In the genomic region with DNA sequence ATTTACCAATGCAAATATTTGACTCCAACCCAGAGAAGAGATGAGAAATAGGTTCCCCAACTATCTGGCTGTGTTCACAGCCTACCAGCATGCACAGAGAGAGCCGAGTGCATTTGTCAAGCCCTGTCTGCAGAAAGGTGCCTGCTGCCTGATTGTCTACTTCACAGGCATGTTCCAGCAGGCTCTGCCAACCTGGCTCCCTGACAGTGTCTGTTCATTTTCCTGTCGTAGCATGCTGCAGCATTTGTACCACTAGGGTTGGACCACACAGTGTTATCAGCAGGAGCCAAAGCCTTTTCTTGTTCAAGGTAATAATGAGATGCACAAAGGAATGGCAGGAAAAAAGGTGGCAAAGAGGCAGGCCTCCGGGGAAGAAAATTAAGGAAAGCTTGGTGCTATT, we compare ENCODE assay signal across 10 mouse cellular contexts.
DNase-seq lines count a peak whose midpoint lies in the region; ATAC-seq and TF ChIP-seq lines count a peak whose summit lies in the region.
"Had no signal": no experiment of that assay in that cellular context is flagged by ENCODE, and none has a peak within 500 bp of the region (broad histone marks: within the 10 kb centered on the region; RNA-seq: fewer than 3 reads in every experiment).

No protein-coding gene starts in this region.

- peak; percentile 14 for DNase-seq in Muller cell, postnatal 12 days (ENCODE audit: inconsistent ontology term)
- peak; percentile 72 to 82 for DNase-seq in cerebellum, adult 18-20 months
- peak; percentile 79 for DNase-seq in forebrain, embryonic 14.5 days (ENCODE audit: low spot score)
- DNase-seq in limb, embryonic 10.5 days (ENCODE audit: low spot score), result peak; percentile 32
- no peak for DNase-seq in spleen, adult 12 weeks (ENCODE audit: low spot score)
- no peak for DNase-seq in B cell, adult 2 months
- no peak for DNase-seq in left cerebral cortex, adult 2 months (ENCODE audit: extremely low spot score in 1 of 2, low spot score in 2 of 2)
- no peak for DNase-seq in gastrocnemius, postnatal 4 days (ENCODE audit: low spot score in 2 of 2)
- DNase-seq: heart, adult 11 months had no signal

- 5% methylated on average over 3 of the region's 3 CpGs for WGBS in forebrain, embryonic 14.5 days
- WGBS in limb, embryonic 10.5 days, result 24% methylated on average over 3 of the region's 3 CpGs

- H3K4me1 ChIP-seq in forebrain, embryonic 14.5 days (ENCODE audit: control insufficient read depth, insufficient read depth, low read length), result no peaks in the 10 kb centered on the region; the same call in 1 of the 2 replicates
- peaks cover 11% of the 10 kb centered on the region for H3K4me1 ChIP-seq in limb, embryonic 10.5 days
- H3K4me1 ChIP-seq: lung, embryonic 15.5 days had no signal

- no peaks in the 10 kb centered on the region for H3K36me3 ChIP-seq in forebrain, embryonic 14.5 days (ENCODE audit: control insufficient read depth, insufficient read depth, low read length)
- H3K36me3 ChIP-seq in limb, embryonic 10.5 days, result no peaks in the 10 kb centered on the region
- H3K36me3 ChIP-seq: lung, embryonic 15.5 days had no signal

- TF ChIP-seq CTCF in left cerebral cortex, adult 2 months (IDR thresholded peaks at IDR 0.05), result no peak; the same call in 1 of the 2 replicates

- H3K9ac ChIP-seq in forebrain, embryonic 14.5 days (ENCODE audit: low read length), result no peak overlapping the region
- H3K9ac ChIP-seq: lung, embryonic 15.5 days had no signal

- no peaks in the 10 kb centered on the region for H3K27me3 ChIP-seq in forebrain, embryonic 14.5 days (replicated peaks; ENCODE audit: control insufficient read depth, insufficient read depth, low read length)
- no peaks in the 10 kb centered on the region for H3K27me3 ChIP-seq in limb, embryonic 10.5 days (ENCODE audit: low read depth, poor library complexity, severe bottlenecking)
- H3K27me3 ChIP-seq: lung, embryonic 15.5 days had no signal

- no peak overlapping the region for H3K4me2 ChIP-seq in forebrain, embryonic 14.5 days (ENCODE audit: low read length)
- H3K4me2 ChIP-seq: lung, embryonic 15.5 days had no signal

- no peak overlapping the region for H3K4me3 ChIP-seq in forebrain, embryonic 14.5 days (ENCODE audit: low read depth, low read length)
- no peak overlapping the region for H3K4me3 ChIP-seq in limb, embryonic 10.5 days
- no peak overlapping the region for H3K4me3 ChIP-seq in left cerebral cortex, adult 2 months
- H3K4me3 ChIP-seq: lung, embryonic 15.5 days had no signal

- peak overlapping the region; percentile 17; the same call in 1 of the 2 replicates for H3K27ac ChIP-seq in forebrain, embryonic 14.5 days (ENCODE audit: low read depth, low read length)
- H3K27ac ChIP-seq in limb, embryonic 10.5 days, result no peak overlapping the region
- H3K27ac ChIP-seq in left cerebral cortex, adult 2 months, result no peak overlapping the region
- H3K27ac ChIP-seq: lung, embryonic 15.5 days had no signal

- intact Hi-C loops in left cerebral cortex, adult 2 months (cut with DNase I), result no loop called here

- no peaks in the 10 kb centered on the region for H3K9me3 ChIP-seq in forebrain, embryonic 14.5 days (replicated peaks; ENCODE audit: control insufficient read depth, low read length)
- no peaks in the 10 kb centered on the region for H3K9me3 ChIP-seq in limb, embryonic 10.5 days (replicated peaks)
- H3K9me3 ChIP-seq: lung, embryonic 15.5 days had no signal

- ATAC-seq in forebrain, embryonic 14.5 days, result peak; percentile 91

Comparison
In these comparisons a context has a peak if more than half of its experiments do, and no peak if none do; other contexts are left out.
1. DNase-seq: peak in Muller cell, postnatal 12 days (single experiment), cerebellum, adult 18-20 months (2 of 2), forebrain, embryonic 14.5 days (single experiment) and limb, embryonic 10.5 days (single experiment); none in spleen, adult 12 weeks (single experiment), B cell, adult 2 months (0 of 2), left cerebral cortex, adult 2 months (0 of 2) and gastrocnemius, postnatal 4 days (0 of 2).